Mouse (Mus musculus): ENCODE data around the gene Prodh2.
A peak's percentile ranks its signal among the peaks of the same experiment; 100 is the strongest.
"Not testable (repeated sequence)": the region's sequence is repeated elsewhere in the genome, so short reads cannot be mapped to it uniquely, and the experiment has no call there.

Gene Prodh2

GRCm38 (mm10) chr7:30490251-30490956 is 3.0 kb upstream of the Prodh2 start:
- peak; percentile 41 for DNase-seq (ENCODE audit: low read depth, low spot score)

DNA sequence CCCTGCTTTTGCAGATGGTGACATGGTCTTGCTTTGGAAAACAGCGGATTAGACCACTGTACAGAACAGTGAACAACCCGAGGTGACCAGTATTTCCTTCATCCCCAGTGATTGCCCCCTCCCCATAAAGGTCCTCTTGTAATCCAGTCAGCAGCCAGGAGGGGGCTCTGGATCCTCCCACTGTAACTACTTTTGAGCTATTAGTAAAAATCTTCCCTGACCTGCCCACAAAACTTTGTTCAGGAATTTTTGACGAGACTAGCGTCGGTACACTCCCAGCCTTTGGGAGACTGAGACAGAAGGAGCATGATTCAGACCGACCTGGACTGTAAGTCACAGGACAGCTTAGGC is 2.5 kb upstream of the Prodh2 start:
- no peak for DNase-seq (ENCODE audit: low read depth, low spot score)

DNA sequence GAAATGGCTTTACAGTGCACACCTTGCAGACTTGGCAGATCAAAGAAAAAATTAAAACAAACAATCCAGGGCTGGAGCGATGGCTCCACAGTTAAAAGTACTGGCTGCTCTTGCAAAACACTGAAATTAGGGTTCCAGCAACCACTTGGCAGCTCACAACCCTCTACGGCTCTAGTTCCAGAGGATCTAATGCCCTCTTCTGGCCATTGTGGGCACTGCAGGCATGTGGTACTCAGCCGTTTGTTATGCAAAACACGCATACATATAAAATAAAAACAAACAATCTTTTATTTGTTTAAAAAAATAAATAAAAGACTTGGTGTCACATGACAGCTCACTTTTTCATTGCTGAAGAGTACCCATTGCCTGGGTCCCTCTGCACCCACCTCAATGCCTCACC is 657 bp upstream of the Prodh2 start:
- DNase-seq (ENCODE audit: low read depth, low spot score), result peak; percentile 54

GRCm38 (mm10) chr7:30495506-30496042 is 2.2 kb downstream of the Prodh2 start:
- DNase-seq (ENCODE audit: low read depth, low spot score), result not testable (repeated sequence)

DNA sequence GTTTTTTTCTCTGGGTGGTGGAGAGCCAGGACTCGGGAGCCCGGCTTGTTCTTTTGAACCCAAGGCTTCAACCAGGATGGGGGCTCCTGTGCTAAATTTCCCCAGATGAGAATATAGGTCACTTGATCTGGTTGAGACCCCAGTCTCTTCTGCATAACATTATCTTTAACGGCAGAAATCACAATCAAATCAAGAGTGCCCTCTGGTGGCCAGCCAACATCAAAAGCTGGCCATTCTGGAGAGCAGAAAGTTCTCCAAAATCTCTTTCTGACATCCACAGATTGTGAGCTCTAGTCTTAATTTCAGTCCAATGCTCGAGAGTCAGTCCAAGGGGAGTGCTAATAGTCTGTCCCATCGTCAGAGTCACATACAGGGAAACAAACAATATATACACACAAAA is 7.7 kb downstream of the Prodh2 start:
- DNase-seq (ENCODE audit: low read depth, low spot score), result not testable (repeated sequence)

DNA sequence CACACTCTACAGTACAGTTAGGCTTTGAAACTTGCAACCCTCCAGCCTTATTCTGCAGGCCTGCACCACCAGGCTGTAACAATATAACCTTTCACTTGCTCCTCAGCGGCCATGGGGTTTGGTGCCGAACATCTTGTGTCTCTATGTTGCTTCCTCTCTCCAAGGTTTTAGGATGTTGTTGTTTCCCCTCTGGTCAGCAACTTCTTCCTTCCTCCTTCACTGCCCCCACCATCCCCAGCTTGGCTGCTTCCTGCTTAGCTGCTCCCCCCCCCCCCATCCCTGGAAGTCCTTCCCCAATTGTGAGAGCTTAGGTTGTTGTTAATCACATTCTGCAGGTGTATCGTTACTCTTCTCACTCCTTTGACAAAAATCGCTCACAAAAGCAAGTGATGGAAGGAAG is 14.6 kb downstream of the Prodh2 start:
- no peak for DNase-seq (ENCODE audit: low read depth, low spot score)

DNA sequence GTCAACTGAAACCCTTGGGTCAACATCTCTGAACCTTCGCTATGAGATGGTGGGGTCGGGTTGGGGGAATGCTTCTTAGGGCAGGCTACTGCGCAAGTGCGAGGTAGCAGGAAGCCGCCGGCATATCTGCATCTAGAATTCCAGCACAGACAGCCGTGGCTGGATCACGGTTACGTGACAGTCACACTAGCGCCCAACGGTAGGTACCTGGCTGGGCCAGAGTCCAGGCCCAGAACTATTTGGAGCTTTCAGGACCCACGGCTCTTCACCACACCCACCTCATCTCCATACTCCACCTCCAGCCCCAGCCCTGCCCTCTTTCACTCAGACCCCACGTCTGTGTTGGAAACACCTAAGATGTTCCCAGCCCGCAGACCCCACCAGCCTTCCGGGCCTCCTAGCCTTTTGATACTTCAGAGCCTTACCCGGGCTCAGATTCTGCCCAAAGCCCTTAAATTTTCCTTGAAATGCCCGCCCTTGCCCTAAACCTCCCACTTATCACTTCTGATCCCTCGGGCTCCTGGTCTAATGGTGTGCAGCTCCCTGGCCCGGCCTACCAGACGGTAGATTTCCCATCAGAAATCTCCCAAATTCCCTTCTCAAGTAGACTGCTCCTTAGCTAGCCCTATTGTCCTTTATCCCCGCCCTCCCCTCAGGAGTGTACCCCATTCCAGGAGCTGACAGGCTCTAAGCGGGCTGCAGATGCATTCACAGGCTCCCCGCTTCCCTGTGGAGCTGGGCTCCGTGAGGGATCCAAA is 21.8 kb downstream of the Prodh2 start:
- DNase-seq (ENCODE audit: low read depth, low spot score), result no peak

DNA sequence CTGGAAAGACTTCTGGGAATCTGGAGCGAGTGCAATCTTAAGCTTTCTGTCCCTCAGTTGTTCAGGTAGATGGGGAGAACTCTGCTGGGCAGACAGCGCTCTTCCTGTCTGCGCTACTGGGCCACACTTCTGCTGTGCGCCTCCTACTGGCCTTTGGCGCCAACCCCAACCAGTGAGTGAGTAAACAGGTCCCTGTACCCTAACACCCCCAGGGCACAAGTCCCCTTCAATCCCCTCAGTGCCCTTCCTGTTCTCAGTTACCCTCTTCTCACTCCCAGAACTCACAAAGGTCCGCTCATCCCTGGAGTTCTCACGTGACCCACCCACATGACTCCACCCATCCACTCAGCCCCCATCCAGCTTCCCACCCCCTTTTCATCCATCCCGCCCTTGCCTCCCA is 24.9 kb downstream of the Prodh2 start:
- no peak for DNase-seq (ENCODE audit: low read depth, low spot score)

- no peak for DNase-seq (ENCODE audit: low read depth, low spot score)
These were observed 27.0 kb downstream of the Prodh2 start for GRCm38 (mm10) chr7:30520396-30520795.

DNA sequence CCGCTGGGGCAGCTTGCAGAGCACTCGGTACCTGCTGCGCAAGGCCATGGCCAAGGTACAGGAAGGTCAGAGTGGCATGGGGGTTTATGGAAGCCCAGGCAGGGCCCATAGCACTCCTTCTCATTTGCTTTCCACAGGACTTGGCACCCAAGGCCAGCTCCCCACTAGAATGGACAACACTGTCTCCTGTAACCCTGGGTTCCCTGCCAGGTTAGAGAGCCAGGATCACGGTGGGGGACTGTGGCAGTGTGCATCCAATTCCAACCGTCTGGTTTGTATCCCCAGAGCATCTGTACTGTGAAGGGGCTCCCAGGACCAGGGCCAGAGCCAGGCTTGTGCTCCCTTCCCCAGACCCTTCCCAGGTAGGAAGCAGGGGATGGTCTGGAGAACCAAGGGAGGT is 27.4 kb downstream of the Prodh2 start:
- DNase-seq (ENCODE audit: low read depth, low spot score), result no peak

- no peak for DNase-seq (ENCODE audit: low read depth, low spot score)
These were observed 29.4 kb downstream of the Prodh2 start for GRCm38 (mm10) chr7:30522871-30523270.

- DNase-seq (ENCODE audit: low read depth, low spot score), result no peak
These were observed 31.1 kb downstream of the Prodh2 start for GRCm38 (mm10) chr7:30524487-30524886.

DNA sequence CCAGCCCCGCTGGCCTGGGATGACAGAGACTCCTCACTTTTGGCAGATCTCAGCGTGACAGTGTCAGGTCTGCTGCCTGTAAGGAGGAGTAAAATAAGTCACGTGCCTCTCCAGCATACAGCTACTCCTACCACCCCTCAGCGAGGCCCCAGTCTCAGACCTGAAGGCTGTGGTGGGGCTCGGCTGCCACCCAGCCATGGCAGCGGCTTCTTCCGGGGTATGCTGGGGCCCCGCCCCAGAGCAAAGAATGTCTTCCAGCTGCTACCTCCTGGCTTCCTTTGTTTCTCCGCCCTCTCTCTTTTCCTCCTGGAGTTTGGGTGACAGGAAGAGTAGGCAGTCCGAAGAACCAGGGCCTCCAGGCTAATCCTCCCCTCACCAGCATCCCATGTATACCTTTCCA is 32.5 kb downstream of the Prodh2 start:
- DNase-seq (ENCODE audit: low read depth, low spot score), result no peak

GRCm38 (mm10) chr7:30526399-30526798 is 33.0 kb downstream of the Prodh2 start:
- no peak for DNase-seq (ENCODE audit: low read depth, low spot score)

DNA sequence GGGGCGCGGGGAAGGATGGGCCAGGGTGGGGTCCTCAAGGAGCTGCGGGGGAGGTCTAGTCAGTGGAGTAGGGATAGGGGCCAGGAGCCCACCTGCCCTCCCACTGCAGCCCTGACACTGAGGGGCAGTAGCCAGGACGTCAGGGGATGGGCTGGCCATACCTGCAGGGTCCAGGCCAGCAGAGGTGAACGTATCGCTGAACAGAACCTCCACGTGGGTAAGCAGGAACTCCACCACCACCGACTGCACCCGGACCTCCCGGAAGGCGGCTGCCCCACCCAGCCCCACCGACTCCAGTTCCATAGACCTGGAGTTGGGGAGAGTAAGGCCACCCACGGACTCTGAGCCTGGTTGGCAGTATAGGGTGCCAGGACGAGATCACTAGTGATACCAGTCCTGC is 33.6 kb downstream of the Prodh2 start:
- no peak for DNase-seq (ENCODE audit: low read depth, low spot score)

DNA sequence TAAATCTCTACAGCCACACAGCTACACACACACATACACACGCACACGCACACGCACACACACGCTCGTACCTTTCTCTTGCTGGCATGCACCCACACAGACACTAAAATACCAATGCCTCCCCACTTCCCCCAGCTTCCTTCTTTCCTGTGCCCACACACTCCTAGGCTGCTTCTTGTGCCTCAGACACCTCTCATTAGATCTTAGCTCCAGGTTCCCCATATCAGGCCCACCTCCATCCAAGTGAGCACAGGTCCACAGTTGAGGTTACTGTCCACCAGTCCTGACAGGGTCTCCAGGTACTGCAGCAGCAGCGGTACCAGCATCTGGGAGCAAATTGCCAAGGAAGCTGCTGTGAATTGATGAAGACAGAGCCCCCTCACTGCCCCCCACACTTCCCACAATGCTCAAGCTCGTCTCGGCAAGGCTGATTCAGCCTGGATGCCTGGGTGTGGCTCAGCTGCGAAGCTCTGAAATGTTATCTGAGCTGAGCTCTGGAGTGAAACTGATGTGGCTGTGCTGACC is 37.9 kb downstream of the Prodh2 start:
- no peak for DNase-seq (ENCODE audit: low read depth, low spot score)

- DNase-seq (ENCODE audit: low read depth, low spot score), result no peak
These were observed 39.5 kb downstream of the Prodh2 start for GRCm38 (mm10) chr7:30532931-30533330.

GRCm38 (mm10) chr7:30533941-30534632 is 40.7 kb downstream of the Prodh2 start:
- DNase-seq (ENCODE audit: low read depth, low spot score), result no peak

- DNase-seq (ENCODE audit: low read depth, low spot score), result peak; percentile 98
These were observed 41.5 kb downstream of the Prodh2 start, which contains the start of gene Arhgap33 for GRCm38 (mm10) chr7:30534633-30535577. Arhgap33 (minus strand) TSS chr7:30535060.

GRCm38 (mm10) chr7:30540572-30540971 is 47.1 kb downstream of the Prodh2 start:
- DNase-seq (ENCODE audit: low read depth, low spot score), result no peak

DNA sequence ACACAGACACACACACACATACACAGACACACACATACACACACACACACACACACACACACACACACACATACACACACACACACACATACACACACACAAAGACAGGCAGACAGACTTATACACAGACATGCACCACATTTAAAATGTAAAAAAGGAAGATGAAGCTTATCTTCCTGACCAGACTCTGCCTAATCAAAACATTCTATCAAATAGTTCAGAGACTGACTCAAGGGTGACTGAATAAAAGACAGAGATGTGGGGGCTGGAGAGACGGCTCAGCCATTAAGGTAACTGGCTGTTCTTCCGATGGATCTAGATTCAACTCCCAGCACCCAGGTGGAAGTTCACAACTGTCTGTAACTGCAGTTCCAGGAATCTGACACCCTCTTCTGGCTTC is 50.9 kb downstream of the Prodh2 start:
- DNase-seq (ENCODE audit: low read depth, low spot score), result no peak
